Mouse (Mus musculus): Measurements from ENCODE around the gene Tma7. TPM values are rescaled to one million over a fixed set of nuclear protein-coding genes. Genes with fewer than 3 reads are reported as not detected.

Tma7 gene
- polyA plus RNA-seq, 1 experiment from 2014 or later, result 785 TPM

- Histone ChIP-seq H3K9me3 (no peaks in the 10 kb centered on the region), H3K27ac (no peak overlapping the region), H3K4me3 (no peak overlapping the region), H3K36me3 (peaks cover 74% of the 10 kb centered on the region), H3K27me3 (ENCODE audit: insufficient read depth, poor library complexity, severe bottlenecking) (no peaks in the 10 kb centered on the region), H3K4me1 (replicated peaks) (peaks cover 44% of the 10 kb centered on the region)
- DNase-seq (ENCODE audit: low spot score), result no peak
- WGBS, result 93% methylated on average over 20 of the region's 20 CpGs
Observed at GRCm38 (mm10) chr9:109100307-109100928, 18.0 kb upstream of the Tma7 start.

- peak overlapping the region; percentile 83 for H3K4me3 ChIP-seq
- peak overlapping the region; percentile 71 for H3K27ac ChIP-seq
- DNase-seq (ENCODE audit: low spot score), result no peak
- WGBS, result 61% methylated on average over 6 of the region's 6 CpGs
- no peaks in the 10 kb centered on the region for H3K9me3 ChIP-seq
- H3K36me3 ChIP-seq, result peaks cover 59% of the 10 kb centered on the region
- peaks cover 47% of the 10 kb centered on the region for H3K4me1 ChIP-seq (replicated peaks)
- no peaks in the 10 kb centered on the region for H3K27me3 ChIP-seq (ENCODE audit: insufficient read depth, poor library complexity, severe bottlenecking)
Observed at GRCm38 (mm10) chr9:109098969-109099368, 16.6 kb upstream of the Tma7 start.

GRCm38 (mm10) chr9:109098366-109098765 lies 16.0 kb upstream of the Tma7 start:
- H3K9me3 ChIP-seq, result no peaks in the 10 kb centered on the region
- H3K4me1 ChIP-seq (replicated peaks), result peaks cover 53% of the 10 kb centered on the region
- no peaks in the 10 kb centered on the region for H3K27me3 ChIP-seq (ENCODE audit: insufficient read depth, poor library complexity, severe bottlenecking)
- WGBS, result 90% methylated on average over 8 of the region's 8 CpGs
- H3K36me3 ChIP-seq, result peaks cover 53% of the 10 kb centered on the region
- DNase-seq (ENCODE audit: low spot score), result no peak
- peak overlapping the region; percentile 83 for H3K4me3 ChIP-seq
- peak overlapping the region; percentile 98 for H3K27ac ChIP-seq

GRCm38 (mm10) chr9:109097831-109098230 lies 15.4 kb upstream of the Tma7 start:
- DNase-seq (ENCODE audit: low spot score), result peak; percentile 24
- Histone ChIP-seq H3K27me3 (ENCODE audit: insufficient read depth, poor library complexity, severe bottlenecking) (no peaks in the 10 kb centered on the region), H3K4me1 (replicated peaks) (peaks cover 58% of the 10 kb centered on the region), H3K27ac (peak overlapping the region; percentile 98), H3K9me3 (no peaks in the 10 kb centered on the region), H3K4me3 (peak overlapping the region; percentile 83), H3K36me3 (peaks cover 53% of the 10 kb centered on the region)
- 67% methylated on average over 5 of the region's 5 CpGs for WGBS

GRCm38 (mm10) chr9:109097291-109097690 lies 14.9 kb upstream of the Tma7 start:
- Histone ChIP-seq H3K4me1 (replicated peaks) (peaks cover 63% of the 10 kb centered on the region), H3K27me3 (ENCODE audit: insufficient read depth, poor library complexity, severe bottlenecking) (no peaks in the 10 kb centered on the region), H3K4me3 (peak overlapping the region; percentile 83), H3K9me3 (no peaks in the 10 kb centered on the region), H3K36me3 (peaks cover 53% of the 10 kb centered on the region), H3K27ac (peak overlapping the region; percentile 98)
- peak; percentile 39 for DNase-seq (ENCODE audit: low spot score)
- WGBS, result 15% methylated on average over 6 of the region's 6 CpGs

- DNase-seq (ENCODE audit: low spot score), result no peak
- WGBS, result 20% methylated on average over 6 of the region's 6 CpGs
- Histone ChIP-seq H3K27me3 (ENCODE audit: insufficient read depth, poor library complexity, severe bottlenecking) (peaks cover 2% of the 10 kb centered on the region), H3K4me3 (peak overlapping the region; percentile 83), H3K4me1 (replicated peaks) (peaks cover 65% of the 10 kb centered on the region), H3K9me3 (no peaks in the 10 kb centered on the region), H3K36me3 (peaks cover 53% of the 10 kb centered on the region), H3K27ac (peak overlapping the region; percentile 98)
Observed at GRCm38 (mm10) chr9:109096856-109097255, 14.5 kb upstream of the Tma7 start.

GRCm38 (mm10) chr9:109096251-109096661 lies 13.9 kb upstream of the Tma7 start:
- Histone ChIP-seq H3K27ac (peak overlapping the region; percentile 98), H3K4me1 (replicated peaks) (peaks cover 67% of the 10 kb centered on the region), H3K36me3 (peaks cover 53% of the 10 kb centered on the region), H3K4me3 (peak overlapping the region; percentile 83), H3K27me3 (ENCODE audit: insufficient read depth, poor library complexity, severe bottlenecking) (peaks cover 8% of the 10 kb centered on the region), H3K9me3 (no peaks in the 10 kb centered on the region)
- DNase-seq (ENCODE audit: low spot score), result peak; percentile 50
- WGBS, result 23% methylated on average over 9 of the region's 9 CpGs

- peak; percentile 87 for DNase-seq (ENCODE audit: low spot score)
Observed at GRCm38 (mm10) chr9:109095137-109095982, 13.0 kb upstream of the Tma7 start, which contains the start of gene Plxnb1. TSS of gene Plxnb1 (plus strand) at chr9:109095389.

GRCm38 (mm10) chr9:109094553-109095136 lies 12.3 kb upstream of the Tma7 start:
- WGBS, result 1% methylated on average over 21 of the region's 21 CpGs

More at GRCm38 (mm10) chr9:109095137-109095982, 13.0 kb upstream of the Tma7 start, which contains the start of gene Plxnb1:
- peaks cover 72% of the 10 kb centered on the region for H3K4me1 ChIP-seq (replicated peaks)
- H3K9me3 ChIP-seq, result no peaks in the 10 kb centered on the region
- H3K4me3 ChIP-seq, result peak within 1 kb of the TSS; percentile 83
- peaks cover 53% of the 10 kb centered on the region for H3K36me3 ChIP-seq
- peaks cover 17% of the 10 kb centered on the region for H3K27me3 ChIP-seq (ENCODE audit: insufficient read depth, poor library complexity, severe bottlenecking)
- peak within 1 kb of the TSS; percentile 98 for H3K27ac ChIP-seq
- under 1% methylated on average over 102 of the region's 102 CpGs for WGBS

GRCm38 (mm10) chr9:109093786-109094552 lies 11.6 kb upstream of the Tma7 start:
- Histone ChIP-seq H3K4me1 (replicated peaks) (peaks cover 70% of the 10 kb centered on the region), H3K9me3 (no peaks in the 10 kb centered on the region), H3K4me3 (peak overlapping the region; percentile 83), H3K27ac (peak overlapping the region; percentile 98), H3K27me3 (ENCODE audit: insufficient read depth, poor library complexity, severe bottlenecking) (peaks cover 17% of the 10 kb centered on the region), H3K36me3 (peaks cover 53% of the 10 kb centered on the region)
- WGBS, result 12% methylated on average over 11 of the region's 11 CpGs
- no peak for DNase-seq (ENCODE audit: low spot score)

More at GRCm38 (mm10) chr9:109094553-109095136, 12.3 kb upstream of the Tma7 start:
- Histone ChIP-seq H3K27ac (peak overlapping the region; percentile 98), H3K4me3 (peak overlapping the region; percentile 83), H3K4me1 (replicated peaks) (peaks cover 77% of the 10 kb centered on the region), H3K9me3 (no peaks in the 10 kb centered on the region), H3K27me3 (ENCODE audit: insufficient read depth, poor library complexity, severe bottlenecking) (peaks cover 17% of the 10 kb centered on the region), H3K36me3 (peaks cover 53% of the 10 kb centered on the region)
- DNase-seq (ENCODE audit: low spot score), result peak; percentile 66

- H3K4me1 ChIP-seq (replicated peaks), result peaks cover 67% of the 10 kb centered on the region
Observed at GRCm38 (mm10) chr9:109092799-109093198, 10.4 kb upstream of the Tma7 start.

GRCm38 (mm10) chr9:109091802-109092201 lies 9.4 kb upstream of the Tma7 start:
- Histone ChIP-seq H3K27me3 (ENCODE audit: insufficient read depth, poor library complexity, severe bottlenecking) (peaks cover 17% of the 10 kb centered on the region), H3K4me3 (no peak overlapping the region), H3K4me1 (replicated peaks) (peaks cover 62% of the 10 kb centered on the region), H3K36me3 (peaks cover 44% of the 10 kb centered on the region), H3K27ac (no peak overlapping the region), H3K9me3 (no peaks in the 10 kb centered on the region)
- DNase-seq (ENCODE audit: low spot score), result no peak
- 93% methylated on average over 8 of the region's 8 CpGs for WGBS

More at GRCm38 (mm10) chr9:109092799-109093198, 10.4 kb upstream of the Tma7 start:
- Histone ChIP-seq H3K27me3 (ENCODE audit: insufficient read depth, poor library complexity, severe bottlenecking) (peaks cover 17% of the 10 kb centered on the region), H3K4me3 (no peak overlapping the region), H3K27ac (peak overlapping the region; percentile 26; the same call in 1 of the 2 replicates), H3K36me3 (peaks cover 45% of the 10 kb centered on the region), H3K9me3 (no peaks in the 10 kb centered on the region)
- DNase-seq (ENCODE audit: low spot score), result peak; percentile 33
- WGBS, result 17% methylated on average over 6 of the region's 6 CpGs
